Mouse (Mus musculus): Measurements from ENCODE around the gene Pomt2.
A peak's percentile ranks its signal among the peaks of the same experiment; 100 is the strongest.
"Not testable (repeated sequence)": the region's sequence is repeated elsewhere in the genome, so short reads cannot be mapped to it uniquely, and the experiment has no call there.

The Pomt2 gene

GRCm38 (mm10) chr12:87147395-87148089 lies at the start of gene Pomt2:
Pomt2 (minus strand) TSS chr12:87147968.
- DNase-seq (ENCODE audit: low spot score in 2 of 2) = peak; percentile 87 to 92

GRCm38 (mm10) chr12:87196310-87196709 lies 48.5 kb upstream of the Pomt2 start:
- DNase-seq (ENCODE audit: low spot score in 2 of 2) = no peak

- no peak for DNase-seq (ENCODE audit: low spot score in 2 of 2)
Measured at GRCm38 (mm10) chr12:87195069-87195468, 47.3 kb upstream of the Pomt2 start.

- DNase-seq (ENCODE audit: low spot score in 2 of 2) = no peak
Measured at GRCm38 (mm10) chr12:87193008-87193407, 45.2 kb upstream of the Pomt2 start.

- no peak for DNase-seq (ENCODE audit: low spot score in 2 of 2)
Measured at GRCm38 (mm10) chr12:87177631-87178030, 29.9 kb upstream of the Pomt2 start.

GRCm38 (mm10) chr12:87175194-87175946 lies 27.6 kb upstream of the Pomt2 start:
- DNase-seq (ENCODE audit: low spot score in 2 of 2) = no peak

- DNase-seq (ENCODE audit: low spot score in 2 of 2) = no peak
Measured at GRCm38 (mm10) chr12:87160815-87161214, 13.0 kb upstream of the Pomt2 start.

GRCm38 (mm10) chr12:87160310-87160709 lies 12.5 kb upstream of the Pomt2 start:
- no peak for DNase-seq (ENCODE audit: low spot score in 2 of 2)

GRCm38 (mm10) chr12:87158099-87158498 lies 10.3 kb upstream of the Pomt2 start:
- no peak for DNase-seq (ENCODE audit: low spot score in 2 of 2)

GRCm38 (mm10) chr12:87157361-87157760 lies 9.6 kb upstream of the Pomt2 start:
- no peak for DNase-seq (ENCODE audit: low spot score in 2 of 2)

GRCm38 (mm10) chr12:87154448-87154847 lies 6.7 kb upstream of the Pomt2 start:
- DNase-seq (ENCODE audit: low spot score in 2 of 2) = not testable (repeated sequence)

GRCm38 (mm10) chr12:87149471-87149870 lies 1.7 kb upstream of the Pomt2 start:
- DNase-seq (ENCODE audit: low spot score in 2 of 2) = no peak

- no peak for DNase-seq (ENCODE audit: low spot score in 2 of 2)
Measured at GRCm38 (mm10) chr12:87148136-87148535, 368 bp upstream of the Pomt2 start.

- peak; percentile 90 to 95 for DNase-seq (ENCODE audit: low spot score in 2 of 2)
Measured at GRCm38 (mm10) chr12:87146966-87147365, 802 bp downstream of the Pomt2 start, which contains the start of gene Gstz1. Gstz1 (plus strand) TSS chr12:87147165.

GRCm38 (mm10) chr12:87142156-87142555 lies 5.6 kb downstream of the Pomt2 start:
- DNase-seq (ENCODE audit: low spot score in 2 of 2) = no peak

GRCm38 (mm10) chr12:87138768-87139167 lies 9.0 kb downstream of the Pomt2 start:
- no peak for DNase-seq (ENCODE audit: low spot score in 2 of 2)

GRCm38 (mm10) chr12:87138342-87138701 lies 9.4 kb downstream of the Pomt2 start:
- no peak for DNase-seq (ENCODE audit: low spot score in 2 of 2)

GRCm38 (mm10) chr12:87137439-87138341 lies 10.1 kb downstream of the Pomt2 start:
- no peak for DNase-seq (ENCODE audit: low spot score in 2 of 2)

- no peak for DNase-seq (ENCODE audit: low spot score in 2 of 2)
Measured at GRCm38 (mm10) chr12:87132784-87133183, 15.0 kb downstream of the Pomt2 start.

GRCm38 (mm10) chr12:87132210-87132609 lies 15.6 kb downstream of the Pomt2 start:
- no peak for DNase-seq (ENCODE audit: low spot score in 2 of 2)

GRCm38 (mm10) chr12:87131619-87132018 lies 16.1 kb downstream of the Pomt2 start:
- no peak for DNase-seq (ENCODE audit: low spot score in 2 of 2)

- no peak for DNase-seq (ENCODE audit: low spot score in 2 of 2)
Measured at GRCm38 (mm10) chr12:87131181-87131580, 16.6 kb downstream of the Pomt2 start.
